Mouse (Mus musculus): Measurements from ENCODE around the gene 4930558C23Rik.
"Not testable (repeated sequence)": the region's sequence is repeated elsewhere in the genome, so short reads cannot be mapped to it uniquely, and the experiment has no call there.

Gene 4930558C23Rik

GRCm38 (mm10) chr3:95402741-95403140 lies at the start of gene 4930558C23Rik:
4930558C23Rik (minus strand) TSS chr3:95402841.
- DNase-seq, result no peak

GRCm38 (mm10) chr3:95450915-95451314 lies 48.3 kb upstream of the 4930558C23Rik start:
- DNase-seq, result no peak

- DNase-seq, result peak; percentile 66
Measured at GRCm38 (mm10) chr3:95450408-95450807, 47.8 kb upstream of the 4930558C23Rik start.

GRCm38 (mm10) chr3:95445311-95445710 lies 42.7 kb upstream of the 4930558C23Rik start:
- no peak for DNase-seq

- DNase-seq, result no peak
Measured at GRCm38 (mm10) chr3:95442406-95443117, 39.9 kb upstream of the 4930558C23Rik start.

- no peak for DNase-seq
Measured at GRCm38 (mm10) chr3:95439670-95440069, 37.0 kb upstream of the 4930558C23Rik start.

GRCm38 (mm10) chr3:95438636-95439035 lies 36.0 kb upstream of the 4930558C23Rik start:
- not testable (repeated sequence) for DNase-seq

- DNase-seq, result no peak
Measured at GRCm38 (mm10) chr3:95435561-95435960, 32.9 kb upstream of the 4930558C23Rik start.

- no peak for DNase-seq
Measured at GRCm38 (mm10) chr3:95434983-95435370, 32.3 kb upstream of the 4930558C23Rik start.

- DNase-seq, result peak; percentile 95
Measured at GRCm38 (mm10) chr3:95434136-95434982, 31.7 kb upstream of the 4930558C23Rik start, which contains the start of gene Arnt. Arnt (plus strand) TSS chr3:95434388.

- DNase-seq, result no peak
Measured at GRCm38 (mm10) chr3:95433301-95433915, 30.8 kb upstream of the 4930558C23Rik start.

- not testable (repeated sequence) for DNase-seq
Measured at GRCm38 (mm10) chr3:95428423-95428822, 25.8 kb upstream of the 4930558C23Rik start.

GRCm38 (mm10) chr3:95427891-95428238 lies 25.2 kb upstream of the 4930558C23Rik start:
- DNase-seq, result peak; percentile 26

GRCm38 (mm10) chr3:95427117-95427890 lies 24.7 kb upstream of the 4930558C23Rik start:
- not testable (repeated sequence) for DNase-seq

GRCm38 (mm10) chr3:95426476-95426875 lies 23.8 kb upstream of the 4930558C23Rik start:
- not testable (repeated sequence) for DNase-seq

- no peak for DNase-seq
Measured at GRCm38 (mm10) chr3:95417866-95418265, 15.2 kb upstream of the 4930558C23Rik start.

GRCm38 (mm10) chr3:95412268-95412667 lies 9.6 kb upstream of the 4930558C23Rik start:
- DNase-seq, result no peak

- no peak for DNase-seq
Measured at GRCm38 (mm10) chr3:95408852-95409251, 6.2 kb upstream of the 4930558C23Rik start.

GRCm38 (mm10) chr3:95407728-95408127 lies 5.1 kb upstream of the 4930558C23Rik start:
- no peak for DNase-seq

- DNase-seq, result peak; percentile 30
Measured at GRCm38 (mm10) chr3:95394385-95394784, 8.3 kb downstream of the 4930558C23Rik start.

- DNase-seq, result no peak
Measured at GRCm38 (mm10) chr3:95385401-95386075, 17.1 kb downstream of the 4930558C23Rik start.

- DNase-seq, result no peak
Measured at GRCm38 (mm10) chr3:95373208-95373607, 29.4 kb downstream of the 4930558C23Rik start.
